Mouse (Mus musculus) embryonic facial prominence, embryonic 12.5 days (tissue): ENCODE results near the gene Rfc4. TPM values are rescaled to one million over a fixed set of nuclear protein-coding genes. Genes with fewer than 3 reads are reported as not detected.

Experiments
- ATAC-seq: fragments of 200-750 bp; cut with Nextera tagmentation; 2 replicates; pipeline ENCODE4 v1.8.0; 2017; ENCODE audit not compliant: insufficient number of reproducible peaks, insufficient read depth, low FRiP score, low TSS enrichment
- H3K27ac ChIP-seq: fragments of 300-500 bp; sonication (generic); 2 replicates; pipeline ENCODE4 v1.5.1; 2016; ENCODE audit warnings: mild to moderate bottlenecking
- H3K27me3 ChIP-seq: fragments of 300-500 bp; sonication (generic); 2 replicates; pipeline ENCODE4 v1.6.1; 2016; ENCODE audit warnings: mild to moderate bottlenecking, moderate library complexity
- H3K36me3 ChIP-seq: fragments of 300-500 bp; sonication (generic); 2 replicates; pipeline ENCODE4 v1.6.1; 2016; ENCODE audit warnings: mild to moderate bottlenecking
- H3K4me1 ChIP-seq: fragments of 300-500 bp; sonication (generic); 2 replicates; pipeline ENCODE4 v1.6.1; 2016
- H3K4me2 ChIP-seq: fragments of 300-500 bp; sonication (generic); replicated peaks from 2 replicates; pipeline ENCODE4 v1.6.1; 2016; ENCODE audit warnings: mild to moderate bottlenecking, moderate library complexity
- H3K4me3 ChIP-seq: fragments of 300-500 bp; sonication (generic); 2 replicates; pipeline ENCODE4 v1.5.1; 2016; ENCODE audit warnings: mild to moderate bottlenecking
- H3K9ac ChIP-seq: fragments of 300-500 bp; sonication (generic); 2 replicates; pipeline ENCODE4 v1.6.1; 2016; ENCODE audit warnings: mild to moderate bottlenecking, moderate library complexity
- H3K9me3 ChIP-seq: fragments of 300-500 bp; sonication (generic); 2 replicates; pipeline ENCODE4 v1.6.1; 2016; ENCODE audit warnings: mild to moderate bottlenecking, moderate library complexity
- WGBS: fragments of 180-500 bp; shearing (Covaris S2); methylation state at CpG from one replicate; pipeline ENCODE4 v1.1.7; 2016; 5-methylcytosine and 5-hydroxymethylcytosine counted together
- polyA plus RNA-seq: library from polyadenylated mRNA; unstranded; fragments of >200 nt; fragmentation: Nextera tagmentation; extraction: Ambion mirVana; gene quantifications from 2 replicates; pipeline ENCODE4 v1.2.1, GENCODE M21; 2016

The Rfc4 gene
- polyA plus RNA-seq, 1 experiment from 2014 or later: 139 TPM

DNA sequence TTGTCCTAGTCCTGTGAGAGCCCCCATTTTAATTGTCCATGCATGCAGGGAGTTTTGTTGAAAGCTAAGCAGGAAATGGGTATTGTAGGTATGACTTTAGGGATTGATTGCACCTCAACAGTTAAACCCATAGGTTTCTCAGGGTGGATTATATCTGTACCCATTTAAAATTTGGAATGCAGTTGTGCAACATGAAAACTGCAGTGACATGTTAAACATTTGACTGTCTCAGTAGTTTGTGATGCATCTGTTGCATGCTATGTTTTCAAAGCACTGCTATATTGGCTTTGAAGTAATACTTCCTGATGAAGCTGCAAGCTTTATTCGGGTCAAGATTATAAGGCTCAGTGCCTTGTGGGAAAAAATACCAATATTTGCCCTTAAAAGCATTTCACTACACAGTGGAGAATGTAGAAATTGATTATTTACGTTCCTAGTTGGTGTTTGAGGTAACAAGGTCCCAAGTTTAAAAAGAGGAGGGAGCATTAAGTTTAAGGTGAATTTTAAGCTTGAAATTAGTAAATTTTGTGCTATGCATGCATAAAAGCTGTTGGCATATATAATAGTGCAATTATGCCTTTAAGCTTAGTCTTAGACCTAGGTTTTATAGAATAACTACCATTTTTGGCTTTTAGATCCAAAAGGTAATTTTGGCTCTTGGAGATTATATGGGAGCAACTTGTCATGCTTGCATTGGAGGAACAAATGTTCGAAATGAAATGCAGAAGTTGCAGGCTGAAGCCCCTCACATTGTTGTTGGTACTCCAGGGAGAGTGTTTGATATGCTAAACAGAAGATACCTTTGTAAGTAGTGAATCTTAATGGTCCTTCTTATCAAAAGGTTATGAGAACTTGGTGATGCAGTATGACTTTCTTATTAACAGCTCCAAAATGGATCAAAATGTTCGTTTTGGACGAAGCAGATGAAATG lies 17.9 kb downstream of the Rfc4 start:
- Histone ChIP-seq H3K36me3 (peaks cover 49% of the 10 kb centered on the region), H3K9ac (peak overlapping the region; percentile 100), H3K27me3 (no peaks in the 10 kb centered on the region), H3K27ac (no peak overlapping the region), H3K4me3 (peak overlapping the region; percentile 96), H3K4me1 (peaks cover 20% of the 10 kb centered on the region; the same call in 1 of the 2 replicates), H3K4me2 (peak overlapping the region; percentile 94), H3K9me3 (no peaks in the 10 kb centered on the region)
- ATAC-seq: no peak
- WGBS: 64% methylated on average over 5 of the region's 5 CpGs

DNA sequence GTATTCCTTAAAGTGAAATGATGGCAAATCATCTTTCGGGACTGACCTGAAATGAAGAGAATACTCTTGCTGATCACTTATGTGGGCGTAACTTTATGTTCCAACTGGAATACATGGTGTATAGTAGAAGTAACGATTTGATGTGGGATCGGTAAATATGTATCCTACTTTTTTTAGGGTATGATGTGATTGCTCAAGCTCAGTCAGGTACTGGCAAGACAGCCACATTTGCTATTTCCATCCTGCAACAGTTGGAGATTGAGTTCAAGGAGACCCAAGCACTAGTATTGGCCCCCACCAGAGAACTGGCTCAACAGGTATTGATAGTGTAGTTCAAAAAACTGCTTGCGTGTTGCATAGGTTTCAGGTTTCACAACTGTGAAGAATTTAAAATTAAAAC lies 18.6 kb downstream of the Rfc4 start:
- Histone ChIP-seq H3K27ac (no peak overlapping the region), H3K27me3 (no peaks in the 10 kb centered on the region), H3K9ac (peak overlapping the region; percentile 100), H3K36me3 (peaks cover 42% of the 10 kb centered on the region), H3K4me3 (peak overlapping the region; percentile 96), H3K9me3 (no peaks in the 10 kb centered on the region), H3K4me2 (peak overlapping the region; percentile 94), H3K4me1 (peaks cover 20% of the 10 kb centered on the region; the same call in 1 of the 2 replicates)
- 3% methylated on average over 5 of the region's 5 CpGs for WGBS
- no peak for ATAC-seq

DNA sequence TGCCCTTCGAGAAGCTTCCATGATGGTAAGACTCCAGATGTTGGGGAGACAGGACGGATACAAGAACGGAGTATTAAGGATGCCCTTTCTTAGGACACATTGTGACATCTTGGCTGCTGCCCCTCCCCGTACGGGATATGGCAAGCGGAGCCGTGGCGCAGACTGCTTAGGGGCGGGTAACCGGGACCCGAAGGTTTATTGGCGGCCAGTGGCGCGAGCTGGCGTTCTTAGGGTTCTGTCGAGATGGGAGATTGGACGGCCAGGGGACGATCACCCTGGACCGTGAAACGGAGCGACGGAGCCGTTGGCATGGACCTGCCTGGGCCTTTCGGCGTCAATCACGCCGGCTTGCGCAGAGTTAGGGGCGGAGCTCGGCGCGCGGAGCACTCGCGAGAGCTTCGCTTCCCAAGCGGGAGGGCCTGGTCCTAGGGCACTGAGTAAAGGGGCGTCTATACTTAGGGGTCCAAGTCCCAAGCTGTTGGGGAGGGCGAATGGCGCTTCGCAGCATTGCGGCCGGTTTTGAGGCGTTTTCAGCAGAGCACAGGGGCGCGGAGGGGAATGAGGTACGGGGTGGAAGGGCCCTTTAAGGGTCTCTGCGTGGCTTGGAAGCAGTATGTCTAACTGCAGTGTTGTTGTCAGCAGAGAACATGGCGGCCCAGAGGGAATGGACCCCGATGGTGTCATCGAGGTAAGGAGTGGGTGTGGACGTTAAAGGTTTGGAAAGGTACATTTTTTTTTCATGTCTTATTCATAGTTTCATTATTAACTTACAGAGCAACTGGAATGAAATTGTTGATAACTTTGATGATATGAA lies 19.4 kb downstream of the Rfc4 start:
- WGBS: under 1% methylated on average over 52 of the region's 52 CpGs
- Histone ChIP-seq H3K27ac (peak overlapping the region; percentile 97), H3K9ac (peak overlapping the region; percentile 100), H3K9me3 (no peaks in the 10 kb centered on the region), H3K4me3 (peak overlapping the region; percentile 96), H3K4me2 (peak overlapping the region; percentile 94), H3K27me3 (no peaks in the 10 kb centered on the region), H3K36me3 (peaks cover 40% of the 10 kb centered on the region), H3K4me1 (peaks cover 20% of the 10 kb centered on the region; the same call in 1 of the 2 replicates)
- ATAC-seq: peak; percentile 84

DNA sequence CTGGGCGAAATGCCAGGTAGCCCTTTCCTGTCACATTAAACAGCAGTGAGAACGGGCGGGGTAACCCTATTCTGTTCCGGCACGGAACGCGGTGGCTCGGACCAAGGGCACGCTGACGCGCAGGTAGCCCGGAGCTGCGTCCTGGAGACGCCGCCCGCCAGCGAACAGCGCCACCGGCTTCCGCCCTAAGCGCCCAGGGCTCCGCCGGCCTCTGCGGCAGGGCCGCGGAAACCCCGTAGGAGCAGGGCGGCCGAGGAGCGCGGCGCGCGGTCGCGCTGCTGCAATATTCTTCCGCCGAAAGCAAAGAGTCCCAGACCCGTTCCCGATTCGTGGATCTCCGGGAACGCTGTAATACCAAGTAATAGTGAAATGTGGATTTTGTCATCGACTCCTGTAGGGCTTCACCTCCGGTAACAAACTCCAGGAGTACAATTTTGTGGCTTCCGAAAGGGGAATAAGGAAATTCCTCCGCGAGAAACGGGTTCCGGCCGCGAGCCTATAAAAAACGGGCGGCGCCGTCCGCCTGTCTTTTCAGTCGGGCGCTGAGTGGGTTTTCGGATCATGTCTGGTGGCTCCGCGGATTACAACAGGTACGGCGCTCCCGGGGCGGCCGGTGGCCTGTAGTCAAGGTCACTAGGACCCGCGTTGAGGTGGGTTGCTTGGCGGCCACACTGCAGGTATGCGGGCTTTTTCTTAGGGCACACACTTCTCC lies 20.1 kb downstream of the Rfc4 start, which contains the start of gene Eif4a2:
Gene Eif4a2 (plus strand): TSS at position 214 of the 712 bp plus-strand sequence.
- Histone ChIP-seq H3K9me3 (no peaks in the 10 kb centered on the region), H3K9ac (peak within 1 kb of the TSS; percentile 100), H3K4me3 (peak within 1 kb of the TSS; percentile 96), H3K4me1 (peaks cover 24% of the 10 kb centered on the region; the same call in 1 of the 2 replicates), H3K27ac (peak within 1 kb of the TSS; percentile 97), H3K4me2 (peak within 1 kb of the TSS; percentile 94), H3K27me3 (no peaks in the 10 kb centered on the region), H3K36me3 (peaks cover 32% of the 10 kb centered on the region)
- peak; percentile 85 for ATAC-seq
- under 1% methylated on average over 71 of the region's 71 CpGs for WGBS

DNA sequence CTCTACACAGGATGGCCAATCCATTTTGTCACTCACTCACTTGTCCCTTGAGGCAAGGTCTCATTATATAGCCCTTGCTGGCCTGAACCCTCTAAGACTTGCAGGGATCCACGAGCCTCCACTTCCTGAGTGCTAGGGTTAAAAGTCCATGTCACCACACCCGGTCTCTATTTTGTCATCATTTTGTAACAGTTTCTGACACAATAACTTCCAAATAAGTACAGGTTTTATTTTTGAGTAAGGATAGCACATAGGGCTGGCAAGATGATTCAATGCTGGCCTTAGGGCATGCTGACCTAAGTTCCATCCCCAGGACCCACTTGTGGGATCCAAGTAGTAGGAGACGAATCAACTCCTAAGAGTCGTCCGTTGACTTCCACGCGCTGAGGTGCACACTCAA lies 21.4 kb downstream of the Rfc4 start:
- H3K27me3 ChIP-seq: no peaks in the 10 kb centered on the region

DNA sequence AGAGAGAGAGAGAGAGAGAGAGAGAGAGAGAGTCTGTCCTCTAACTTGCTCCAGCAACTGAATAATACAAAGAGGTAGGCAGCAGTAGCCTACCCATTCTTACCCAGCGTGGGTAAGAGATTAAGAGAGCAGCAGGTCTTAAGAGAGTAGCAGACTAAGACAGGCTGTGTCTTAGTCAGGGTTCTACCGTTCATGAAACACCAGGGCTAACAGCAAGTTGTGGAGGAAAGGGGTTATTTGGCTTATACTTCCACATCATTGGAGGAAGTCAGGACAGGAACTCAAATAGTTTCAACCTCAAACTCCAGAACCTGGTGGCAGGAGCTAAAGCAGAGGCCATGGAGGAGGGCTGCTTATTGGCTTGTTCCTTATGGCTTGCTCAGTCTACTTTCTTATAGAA lies 23.7 kb downstream of the Rfc4 start:
- no peak for ATAC-seq
- Histone ChIP-seq H3K9me3 (no peaks in the 10 kb centered on the region), H3K4me2 (no peak overlapping the region), H3K27me3 (0 out of 2 replicates have a peak, but pooled peaks cover 6% of the 10 kb centered on the region), H3K9ac (no peak overlapping the region), H3K36me3 (peaks cover 2% of the 10 kb centered on the region; the same call in 1 of the 2 replicates), H3K4me3 (no peak overlapping the region), H3K27ac (no peak overlapping the region), H3K4me1 (peaks cover 12% of the 10 kb centered on the region)
- WGBS: 64% methylated on average over 2 of the region's 2 CpGs

More for the DNA sequence above, 21.4 kb downstream of the Rfc4 start:
- peaks cover 22% of the 10 kb centered on the region for H3K36me3 ChIP-seq
- H3K4me2 ChIP-seq: no peak overlapping the region
- H3K9ac ChIP-seq: no peak overlapping the region
- no peak for ATAC-seq
- no peaks in the 10 kb centered on the region for H3K9me3 ChIP-seq
- H3K27ac ChIP-seq: no peak overlapping the region
- 57% methylated on average over 7 of the region's 7 CpGs for WGBS
- H3K4me3 ChIP-seq: no peak overlapping the region
- peaks cover 19% of the 10 kb centered on the region; the same call in 1 of the 2 replicates for H3K4me1 ChIP-seq

DNA sequence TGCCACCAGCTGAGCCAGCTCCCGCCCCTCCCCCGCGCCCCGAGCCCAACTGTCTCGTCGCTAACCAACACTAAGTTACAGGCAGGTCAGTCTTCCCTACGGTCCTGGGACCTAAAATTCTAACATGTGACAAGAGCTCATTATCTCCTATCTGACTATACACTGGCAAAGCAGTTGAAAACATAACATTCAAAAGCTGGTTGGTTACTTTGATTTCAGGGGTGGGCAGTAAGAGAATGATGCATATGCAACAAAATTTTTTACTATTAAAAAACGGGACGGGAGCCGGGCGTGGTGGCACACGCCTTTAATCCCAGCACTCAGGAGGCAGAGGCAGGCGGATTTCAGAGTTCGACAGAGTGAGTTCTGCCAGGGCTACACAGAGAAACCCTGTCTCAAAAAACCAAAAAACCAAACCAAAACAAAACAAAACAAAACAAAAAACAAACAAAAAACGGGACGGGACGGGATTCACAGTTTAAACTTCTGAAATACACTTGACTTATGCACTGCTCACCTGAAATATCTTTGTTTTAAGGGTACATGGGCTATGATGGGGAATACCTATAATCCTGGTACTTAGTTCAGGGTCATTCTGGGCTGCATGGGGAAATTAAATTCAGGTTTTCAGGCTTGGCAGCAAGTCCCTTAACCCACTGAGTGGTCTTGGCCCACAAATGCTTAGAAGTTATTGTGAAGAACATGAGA lies 24.3 kb downstream of the Rfc4 start:
- Histone ChIP-seq H3K9me3 (no peaks in the 10 kb centered on the region), H3K27ac (no peak overlapping the region), H3K4me1 (peaks cover 12% of the 10 kb centered on the region), H3K4me2 (peak overlapping the region; percentile 53), H3K9ac (peak overlapping the region; percentile 36; the same call in 1 of the 2 replicates), H3K4me3 (peak overlapping the region; percentile 31), H3K36me3 (no peaks in the 10 kb centered on the region), H3K27me3 (0 out of 2 replicates have a peak, but pooled peaks cover 6% of the 10 kb centered on the region)
- WGBS: 42% methylated on average over 17 of the region's 17 CpGs
- no peak for ATAC-seq

DNA sequence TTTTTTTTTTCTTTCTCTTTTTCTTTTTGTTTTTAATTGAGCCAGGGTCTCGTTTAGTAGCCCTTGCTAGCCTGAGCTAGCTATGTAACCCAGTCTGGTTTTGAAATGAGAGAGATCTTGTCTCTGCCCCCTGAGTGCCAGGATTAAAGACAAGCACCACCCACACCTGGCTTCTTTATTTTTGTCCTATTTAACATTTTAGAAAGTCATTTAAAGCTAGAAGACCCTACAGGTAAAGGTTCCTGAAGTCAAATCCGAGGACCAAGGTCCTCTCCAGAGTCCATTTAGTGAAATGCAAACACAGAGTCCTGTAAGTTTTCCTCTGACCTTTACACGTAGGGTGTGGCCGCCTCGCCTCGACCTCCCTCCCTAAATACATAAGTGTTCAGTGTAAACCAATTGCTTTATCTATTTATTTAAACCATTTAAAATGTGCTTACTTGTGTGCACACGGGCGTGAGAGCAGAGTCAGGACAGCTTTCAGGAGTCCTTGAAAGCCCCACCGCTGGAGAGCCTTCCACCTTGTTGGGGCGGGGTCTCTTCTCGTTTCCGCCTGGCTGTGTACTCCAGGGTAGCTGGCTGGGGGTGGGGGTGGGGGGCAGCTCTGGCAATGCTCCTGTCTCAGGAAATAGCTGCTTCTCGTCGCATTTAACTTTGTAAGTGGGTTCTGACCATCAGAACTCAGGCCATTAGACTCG lies 25.0 kb downstream of the Rfc4 start:
- H3K9me3 ChIP-seq: no peaks in the 10 kb centered on the region
- WGBS: 14% methylated on average over 15 of the region's 15 CpGs
- H3K36me3 ChIP-seq: no peaks in the 10 kb centered on the region
- no peak for ATAC-seq
- 0 out of 2 replicates have a peak, but pooled peaks cover 6% of the 10 kb centered on the region for H3K27me3 ChIP-seq
- peaks cover 12% of the 10 kb centered on the region for H3K4me1 ChIP-seq
- no peak overlapping the region for H3K27ac ChIP-seq
- peak overlapping the region; percentile 36; the same call in 1 of the 2 replicates for H3K9ac ChIP-seq
- H3K4me3 ChIP-seq: peak overlapping the region; percentile 31
- peak overlapping the region; percentile 53 for H3K4me2 ChIP-seq

DNA sequence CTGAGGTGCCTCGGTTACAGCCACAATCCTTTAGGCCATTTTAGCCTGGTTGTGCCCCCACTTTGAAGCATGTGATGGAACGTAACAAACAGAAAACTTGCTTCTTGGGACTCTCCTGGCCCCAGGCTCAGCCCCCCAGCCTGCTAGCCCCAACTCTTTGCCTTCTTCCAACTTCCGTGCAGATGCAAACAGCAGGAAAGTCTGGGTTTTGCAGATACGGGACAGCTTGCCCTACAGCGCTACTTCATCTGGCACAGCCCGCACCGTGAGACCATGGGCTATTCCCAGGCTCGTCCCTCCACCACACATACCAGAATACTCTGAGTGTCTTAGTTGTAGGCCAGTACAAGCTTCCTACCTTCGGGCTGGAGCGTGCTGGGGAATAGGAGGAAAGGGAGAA lies 26.9 kb downstream of the Rfc4 start:
- Histone ChIP-seq H3K9ac (peak overlapping the region; percentile 43; the same call in 1 of the 2 replicates), H3K27me3 (0 out of 2 replicates have a peak, but pooled peaks cover 6% of the 10 kb centered on the region), H3K4me1 (peaks cover 12% of the 10 kb centered on the region), H3K4me2 (peak overlapping the region; percentile 53), H3K36me3 (no peaks in the 10 kb centered on the region), H3K27ac (no peak overlapping the region), H3K4me3 (peak overlapping the region; percentile 34), H3K9me3 (no peaks in the 10 kb centered on the region)
- no peak for ATAC-seq
- 9% methylated on average over 10 of the region's 10 CpGs for WGBS

DNA sequence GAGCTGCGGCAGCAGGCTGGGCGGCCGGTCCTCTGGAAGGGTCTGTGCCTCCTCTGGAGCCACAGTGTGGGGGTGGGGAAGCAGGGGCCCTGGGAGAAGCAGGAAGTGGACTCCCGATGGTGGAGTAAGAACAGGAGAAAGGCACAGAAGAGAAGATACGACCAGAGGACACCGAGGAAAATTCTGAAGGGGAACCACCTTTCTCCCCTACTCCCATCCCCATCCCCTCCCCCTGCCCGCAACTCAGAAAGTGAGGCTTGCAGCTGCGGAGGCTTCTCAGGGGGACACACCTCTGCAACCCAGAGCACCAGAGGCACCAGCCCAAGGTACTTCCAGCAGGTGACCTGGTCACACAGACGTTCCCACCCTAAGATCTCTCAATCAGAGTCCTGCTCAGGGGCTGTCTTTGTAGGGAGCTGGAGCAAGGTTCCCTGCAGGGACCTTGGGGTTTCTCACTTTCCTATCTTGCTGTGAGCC lies 27.4 kb downstream of the Rfc4 start:
- H3K9ac ChIP-seq: peak overlapping the region; percentile 43; the same call in 1 of the 2 replicates
- H3K4me2 ChIP-seq: peak overlapping the region; percentile 53
- H3K36me3 ChIP-seq: no peaks in the 10 kb centered on the region
- H3K4me1 ChIP-seq: peaks cover 12% of the 10 kb centered on the region
- no peak overlapping the region for H3K27ac ChIP-seq
- H3K9me3 ChIP-seq: no peaks in the 10 kb centered on the region
- peak overlapping the region; percentile 34 for H3K4me3 ChIP-seq
- ATAC-seq: no peak
- H3K27me3 ChIP-seq: 0 out of 2 replicates have a peak, but pooled peaks cover 6% of the 10 kb centered on the region
- 3% methylated on average over 9 of the region's 9 CpGs for WGBS
